Mouse (Mus musculus) large intestine, adult 2 months (tissue): ENCODE measurements around the gene Stag3. TPM values are rescaled to one million over a fixed set of nuclear protein-coding genes. Genes with fewer than 3 reads are reported as not detected.

Source experiments
- polyA plus RNA-seq: library from polyadenylated mRNA; depleted of rRNA; stranded (reverse); fragments of >200 nt; gene quantifications from 2 replicates; pipeline ENCODE4 v1.2.3, GENCODE M21; 2012; rRNA removed

Stag3 gene
- polyA plus RNA-seq, 1 experiment, result 0.90 TPM

Other genes with a start within 250 kb of the Stag3 start
- gene Smok3c, start 227.0 kb upstream of the Stag3 start, polyA plus RNA-seq, result not detected in 2 replicates
- 2.9 and 5.3 TPM in 2 replicates for gene Zkscan1, start 195.2 kb upstream of the Stag3 start, polyA plus RNA-seq
- 7.2 and 7.5 TPM in 2 replicates for gene Zscan21, start 163.3 kb upstream of the Stag3 start, polyA plus RNA-seq
- gene Zfp113, start 124.5 kb upstream of the Stag3 start, polyA plus RNA-seq, result 3.0 TPM in 2 replicates
- gene Cops6, start 119.2 kb upstream of the Stag3 start, polyA plus RNA-seq, result 97.2 and 105 TPM in 2 replicates
- gene Ap4m1, start 108.2 kb upstream of the Stag3 start, polyA plus RNA-seq, result 22.3 and 34.3 TPM in 2 replicates
- gene Mcm7, start 107.8 kb upstream of the Stag3 start, polyA plus RNA-seq, result 42.6 and 44.5 TPM in 2 replicates
- 41.6 and 47.7 TPM in 2 replicates for gene Taf6, start 92.8 kb upstream of the Stag3 start, polyA plus RNA-seq
- 4.0 and 4.2 TPM in 2 replicates for gene Cnpy4, start 92.8 kb upstream of the Stag3 start, polyA plus RNA-seq
- gene Mblac1, start 85.9 kb upstream of the Stag3 start, polyA plus RNA-seq, result 2.5 TPM in 2 replicates
- gene Nxpe5, start 54.3 kb upstream of the Stag3 start, polyA plus RNA-seq, result 1.1 and 2.3 TPM in 2 replicates
- gene Lamtor4, start 24.8 kb upstream of the Stag3 start, polyA plus RNA-seq, result 180 and 194 TPM in 2 replicates
- 45.9 and 55.6 TPM in 2 replicates for gene BC037034, start 16.2 kb upstream of the Stag3 start, polyA plus RNA-seq
- gene Gal3st4, start 7.4 kb upstream of the Stag3 start, polyA plus RNA-seq, result 0.44 and 0.57 TPM in 2 replicates
- gene Gm43720, start 282 bp upstream of the Stag3 start, polyA plus RNA-seq, result not detected in 2 replicates
- gene Gpc2, start 235 bp upstream of the Stag3 start, polyA plus RNA-seq, result 2.0 and 2.5 TPM in 2 replicates
- gene Pvrig, start 61.7 kb downstream of the Stag3 start, polyA plus RNA-seq, result 0.81 and 2.4 TPM in 2 replicates
- gene Zfp157, start 161.2 kb downstream of the Stag3 start, polyA plus RNA-seq, result 1.2 and 3.6 TPM in 2 replicates